Mouse (Mus musculus) liver, postnatal 0 days (tissue): ENCODE results near the gene Atp6v0b.

ENCODE experiments used
- CTCF ChIP-seq: sonication (generic); IDR thresholded peaks from 2 replicates; pipeline ENCODE4 v1.5.1; 2016; ENCODE audit warnings: antibody characterized with exemption, low read depth
- EP300 ChIP-seq: IDR thresholded peaks from 2 replicates; pipeline ENCODE4 v1.6.1; 2016; ENCODE audit warnings: antibody characterized with exemption, low read depth, mild to moderate bottlenecking

DNA sequence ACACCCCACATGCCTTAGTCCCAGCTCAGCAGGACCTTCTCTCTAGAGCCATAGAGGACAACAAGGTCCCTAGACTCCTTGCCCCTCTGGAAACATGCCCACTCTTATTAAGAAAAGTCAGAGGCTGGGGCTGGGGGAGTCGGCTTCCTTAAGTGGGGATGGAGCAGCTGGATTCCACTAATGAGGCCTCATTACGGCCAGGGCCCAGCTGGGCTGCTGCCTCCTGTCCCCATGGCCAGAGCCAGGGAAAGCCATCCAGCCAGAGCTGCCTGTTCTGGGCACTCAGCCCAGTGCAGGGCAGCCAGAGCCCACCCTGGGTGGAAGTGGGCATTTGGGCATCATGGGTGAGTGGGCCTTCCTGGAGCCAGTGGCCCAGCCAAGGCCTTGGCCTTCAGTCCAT, 40.1 kb downstream of the Atp6v0b start:
- TF ChIP-seq CTCF, result no peak
- no peak for TF ChIP-seq EP300
